Mouse (Mus musculus) heart, embryonic 16.5 days (tissue): Measurements from ENCODE around the gene Aox2. TPM values are rescaled to one million over a fixed set of nuclear protein-coding genes. Genes with fewer than 3 reads are reported as not detected.
A peak's percentile ranks its signal among the peaks of the same experiment; 100 is the strongest.

Experiments
- ATAC-seq: fragments of 200-750 bp; cut with Nextera tagmentation; replicated peaks from 2 replicates; pipeline ENCODE4 v1.8.0; 2017; ENCODE audit warnings: moderate number of reproducible peaks; ENCODE audit not compliant: insufficient read depth, low FRiP score; ENCODE audit errors: extremely low read depth
- H3K27ac ChIP-seq: fragments of 300-500 bp; sonication (generic); 2 replicates; pipeline ENCODE4 v1.5.1; 2014; ENCODE audit warnings: mild to moderate bottlenecking, low read length, control low read depth, moderate library complexity
- H3K27me3 ChIP-seq: fragments of 300-500 bp; sonication (generic); 2 replicates; pipeline ENCODE4 v1.6.1; 2014; ENCODE audit warnings: low read length, mixed read lengths; ENCODE audit not compliant: control insufficient read depth, insufficient read depth
- H3K36me3 ChIP-seq: fragments of 300-500 bp; sonication (generic); 2 replicates; pipeline ENCODE4 v1.6.1; 2014; ENCODE audit not compliant: control insufficient read depth, insufficient read depth
- H3K4me1 ChIP-seq: fragments of 300-500 bp; sonication (generic); 2 replicates; pipeline ENCODE4 v1.6.1; 2014; ENCODE audit warnings: low read length, mixed read lengths; ENCODE audit not compliant: control insufficient read depth, insufficient read depth
- H3K4me2 ChIP-seq: fragments of 300-500 bp; sonication (generic); 2 replicates; pipeline ENCODE4 v1.6.1; 2014; ENCODE audit warnings: low read depth, mild to moderate bottlenecking, control low read depth, low read length
- H3K4me3 ChIP-seq: fragments of 300-500 bp; sonication (generic); 2 replicates; pipeline ENCODE4 v1.5.1; 2014; ENCODE audit warnings: mild to moderate bottlenecking, control low read depth, low read length
- H3K9ac ChIP-seq: fragments of 300-500 bp; sonication (generic); 2 replicates; pipeline ENCODE4 v1.6.1; 2014; ENCODE audit warnings: low read length, control low read depth
- H3K9me3 ChIP-seq: fragments of 300-500 bp; sonication (generic); replicated peaks from 2 replicates; pipeline ENCODE4 v1.6.1; 2016; ENCODE audit warnings: low read length; ENCODE audit not compliant: control insufficient read depth
- WGBS: fragments of 180-500 bp; shearing (Covaris S2); extraction: QIAGEN DNeasy Blood & Tissue Kit; methylation state at CpG from one replicate; pipeline ENCODE4 v1.1.7; 2014; 5-methylcytosine and 5-hydroxymethylcytosine counted together
- polyA plus RNA-seq: library from polyadenylated mRNA; unstranded; fragments of >200 nt; fragmentation: Nextera tagmentation; extraction: Ambion mirVana; gene quantifications from 2 replicates; pipeline ENCODE4 v1.2.1, GENCODE M21; 2015

The Aox2 gene
- polyA plus RNA-seq, 1 experiment from 2014 or later = 0.05 TPM

GRCm38 (mm10) chr1:58410198-58410588 is 132.1 kb downstream of the Aox2 start:
- Histone ChIP-seq H3K4me3 (no peak overlapping the region), H3K27ac (no peak overlapping the region), H3K9me3 (no peaks in the 10 kb centered on the region), H3K4me1 (no peaks in the 10 kb centered on the region), H3K4me2 (no peak overlapping the region), H3K9ac (no peak overlapping the region), H3K36me3 (peaks cover 58% of the 10 kb centered on the region), H3K27me3 (no peaks in the 10 kb centered on the region)
- ATAC-seq = no peak
- WGBS = 78% methylated on average over 3 of the region's 3 CpGs

- Histone ChIP-seq H3K4me3 (no peak overlapping the region), H3K4me1 (no peaks in the 10 kb centered on the region), H3K27me3 (no peaks in the 10 kb centered on the region), H3K4me2 (no peak overlapping the region), H3K9ac (no peak overlapping the region), H3K27ac (no peak overlapping the region), H3K9me3 (no peaks in the 10 kb centered on the region), H3K36me3 (peaks cover 62% of the 10 kb centered on the region)
- WGBS = 87% methylated on average over 7 of the region's 7 CpGs
- ATAC-seq = no peak
These were observed 132.7 kb downstream of the Aox2 start for GRCm38 (mm10) chr1:58410776-58411175.

- Histone ChIP-seq H3K9me3 (no peaks in the 10 kb centered on the region), H3K27me3 (no peaks in the 10 kb centered on the region), H3K9ac (no peak overlapping the region), H3K4me3 (no peak overlapping the region), H3K4me1 (no peaks in the 10 kb centered on the region), H3K4me2 (no peak overlapping the region), H3K36me3 (peaks cover 85% of the 10 kb centered on the region), H3K27ac (no peak overlapping the region)
- no peak for ATAC-seq
- 30% methylated on average over 1 of the region's 1 CpGs for WGBS
These were observed 137.3 kb downstream of the Aox2 start for GRCm38 (mm10) chr1:58415442-58415841.

GRCm38 (mm10) chr1:58416048-58416447 is 137.9 kb downstream of the Aox2 start:
- Histone ChIP-seq H3K36me3 (peaks cover 81% of the 10 kb centered on the region), H3K9ac (no peak overlapping the region), H3K4me2 (no peak overlapping the region), H3K4me1 (peaks cover 2% of the 10 kb centered on the region), H3K27me3 (no peaks in the 10 kb centered on the region), H3K4me3 (no peak overlapping the region), H3K9me3 (no peaks in the 10 kb centered on the region), H3K27ac (no peak overlapping the region)
- 86% methylated on average over 2 of the region's 2 CpGs for WGBS
- no peak for ATAC-seq

- H3K4me3 ChIP-seq = no peak overlapping the region
- no peak for ATAC-seq
- peaks cover 17% of the 10 kb centered on the region for H3K4me1 ChIP-seq
- no peak overlapping the region for H3K9ac ChIP-seq
- WGBS = 77% methylated on average over 10 of the region's 10 CpGs
- no peaks in the 10 kb centered on the region for H3K9me3 ChIP-seq
- peaks cover 53% of the 10 kb centered on the region for H3K36me3 ChIP-seq
- no peaks in the 10 kb centered on the region for H3K27me3 ChIP-seq
- H3K27ac ChIP-seq = no peak overlapping the region
- H3K4me2 ChIP-seq = no peak overlapping the region
These were observed 141.9 kb downstream of the Aox2 start for GRCm38 (mm10) chr1:58420032-58420431.

- H3K36me3 ChIP-seq = peaks cover 45% of the 10 kb centered on the region
- no peaks in the 10 kb centered on the region for H3K27me3 ChIP-seq
- ATAC-seq = no peak
- H3K4me1 ChIP-seq = peaks cover 17% of the 10 kb centered on the region
- no peak overlapping the region for H3K9ac ChIP-seq
- no peaks in the 10 kb centered on the region for H3K9me3 ChIP-seq
- peak overlapping the region; percentile 90; the same call in 1 of the 2 replicates for H3K4me2 ChIP-seq
- WGBS = 29% methylated on average over 7 of the region's 7 CpGs
- peak overlapping the region; percentile 15 for H3K4me3 ChIP-seq
- no peak overlapping the region for H3K27ac ChIP-seq
These were observed 142.8 kb downstream of the Aox2 start for GRCm38 (mm10) chr1:58420961-58421360.

GRCm38 (mm10) chr1:58422879-58423278 is 144.8 kb downstream of the Aox2 start:
- H3K9me3 ChIP-seq = no peaks in the 10 kb centered on the region
- H3K9ac ChIP-seq = peak overlapping the region; percentile 100
- 3% methylated on average over 13 of the region's 13 CpGs for WGBS
- H3K27ac ChIP-seq = peak overlapping the region; percentile 99
- peak overlapping the region; percentile 90 for H3K4me2 ChIP-seq
- H3K4me3 ChIP-seq = peak overlapping the region; percentile 81
- no peaks in the 10 kb centered on the region for H3K27me3 ChIP-seq
- peak; percentile 33; the same call in 1 of the 2 replicates for ATAC-seq
- peaks cover 30% of the 10 kb centered on the region for H3K36me3 ChIP-seq
- H3K4me1 ChIP-seq = peaks cover 17% of the 10 kb centered on the region

GRCm38 (mm10) chr1:58423371-58424248 is 145.5 kb downstream of the Aox2 start, which contains the start of gene Clk1:
Gene Clk1 (minus strand): TSS chr1:58424066.
- H3K27ac ChIP-seq = peak within 1 kb of the TSS; percentile 99
- peak within 1 kb of the TSS; percentile 90 for H3K4me2 ChIP-seq
- no peaks in the 10 kb centered on the region for H3K9me3 ChIP-seq
- ATAC-seq = peak; percentile 97
- under 1% methylated on average over 79 of the region's 79 CpGs for WGBS
- peaks cover 23% of the 10 kb centered on the region for H3K36me3 ChIP-seq
- H3K4me3 ChIP-seq = peak within 1 kb of the TSS; percentile 81
- no peaks in the 10 kb centered on the region for H3K27me3 ChIP-seq
- peaks cover 17% of the 10 kb centered on the region for H3K4me1 ChIP-seq
- peak within 1 kb of the TSS; percentile 100 for H3K9ac ChIP-seq

GRCm38 (mm10) chr1:58424551-58424950 is 146.4 kb downstream of the Aox2 start:
- Histone ChIP-seq H3K36me3 (peaks cover 14% of the 10 kb centered on the region), H3K9ac (no peak overlapping the region), H3K4me1 (peaks cover 17% of the 10 kb centered on the region), H3K9me3 (no peaks in the 10 kb centered on the region), H3K27me3 (no peaks in the 10 kb centered on the region), H3K27ac (no peak overlapping the region), H3K4me2 (no peak overlapping the region), H3K4me3 (no peak overlapping the region)
- WGBS = 88% methylated on average over 3 of the region's 3 CpGs
- ATAC-seq = no peak
